Mouse (Mus musculus): Measurements from ENCODE around the gene Srcin1. TPM values are rescaled to one million over a fixed set of nuclear protein-coding genes. Genes with fewer than 3 reads are reported as not detected.
A peak's percentile ranks its signal among the peaks of the same experiment; 100 is the strongest.

Gene Srcin1
- total and polyA plus RNA-seq, 2 experiments from 2014 or later, result not detected

DNA sequence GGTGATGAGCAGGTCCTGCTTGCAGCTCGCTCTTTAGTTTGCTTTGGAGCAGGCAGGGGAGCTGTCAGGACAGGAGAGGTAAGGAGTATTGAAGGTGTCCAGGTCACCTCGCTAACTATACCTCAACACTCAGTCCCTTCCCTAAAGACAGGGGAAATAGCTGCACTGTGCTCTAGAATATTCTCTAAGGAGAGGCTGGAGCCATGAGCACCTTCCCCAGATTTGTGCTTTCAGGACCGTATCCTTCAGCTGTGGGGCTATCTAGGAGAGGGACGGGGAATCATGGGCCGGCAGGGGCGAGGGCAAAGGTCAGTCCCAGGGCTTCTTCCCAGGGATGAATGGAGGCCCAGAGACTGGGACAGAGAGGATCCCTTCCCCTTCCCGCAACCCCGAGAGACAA is 23.8 kb downstream of the Srcin1 start:
- Histone ChIP-seq H3K4me3 (ENCODE audit: low read depth, low read length) (no peak overlapping the region), H3K36me3 (replicated peaks; ENCODE audit: control insufficient read depth, insufficient read depth, low read length) (no peaks in the 10 kb centered on the region), H3K27ac (ENCODE audit: low read depth) (no peak overlapping the region), H3K9ac (replicated peaks; ENCODE audit: low read depth, low read length) (no peak overlapping the region), H3K9me3 (replicated peaks; ENCODE audit: control insufficient read depth, low read length) (no peaks in the 10 kb centered on the region), H3K27me3 (ENCODE audit: control insufficient read depth, insufficient read depth, low read length) (peaks cover 66% of the 10 kb centered on the region), H3K4me1 (ENCODE audit: control insufficient read depth, insufficient read depth) (no peaks in the 10 kb centered on the region), H3K4me2 (ENCODE audit: low read depth, low read length) (no peak overlapping the region)
- WGBS, result 13% methylated on average over 8 of the region's 8 CpGs
- TF ChIP-seq CTCF (IDR thresholded peaks at IDR 0.05; ENCODE audit: low read depth) (no peak), EP300 (IDR thresholded peaks at IDR 0.05; ENCODE audit: low read depth) (no peak)
- DNase-seq (ENCODE audit: low spot score) (no peak), ATAC-seq (ENCODE audit: insufficient read depth, low read depth) (no peak)

DNA sequence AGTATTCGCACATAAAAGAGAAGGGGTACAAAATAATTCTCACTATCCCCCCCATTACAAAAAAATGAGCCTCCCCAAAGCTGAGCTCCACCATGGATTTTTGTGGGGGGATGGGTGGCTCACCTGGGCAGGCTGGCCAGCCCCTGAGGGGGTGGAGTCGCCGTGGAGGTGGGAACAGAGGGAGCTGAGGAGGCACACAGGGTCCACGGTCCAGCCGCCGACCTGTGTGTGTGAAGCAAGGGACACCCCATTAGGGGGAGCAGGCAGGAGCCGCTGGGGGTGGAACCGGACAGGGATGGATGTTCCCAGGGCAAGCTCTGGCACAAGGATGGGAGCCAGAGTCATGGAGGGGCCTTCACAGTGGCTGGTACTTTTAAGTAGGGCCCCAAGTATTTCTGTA is 27.2 kb downstream of the Srcin1 start:
- WGBS, result 44% methylated on average over 8 of the region's 8 CpGs
- ATAC-seq (ENCODE audit: insufficient read depth, low read depth), result no peak
- H3K9ac ChIP-seq (replicated peaks; ENCODE audit: low read depth, low read length), result no peak overlapping the region

DNA sequence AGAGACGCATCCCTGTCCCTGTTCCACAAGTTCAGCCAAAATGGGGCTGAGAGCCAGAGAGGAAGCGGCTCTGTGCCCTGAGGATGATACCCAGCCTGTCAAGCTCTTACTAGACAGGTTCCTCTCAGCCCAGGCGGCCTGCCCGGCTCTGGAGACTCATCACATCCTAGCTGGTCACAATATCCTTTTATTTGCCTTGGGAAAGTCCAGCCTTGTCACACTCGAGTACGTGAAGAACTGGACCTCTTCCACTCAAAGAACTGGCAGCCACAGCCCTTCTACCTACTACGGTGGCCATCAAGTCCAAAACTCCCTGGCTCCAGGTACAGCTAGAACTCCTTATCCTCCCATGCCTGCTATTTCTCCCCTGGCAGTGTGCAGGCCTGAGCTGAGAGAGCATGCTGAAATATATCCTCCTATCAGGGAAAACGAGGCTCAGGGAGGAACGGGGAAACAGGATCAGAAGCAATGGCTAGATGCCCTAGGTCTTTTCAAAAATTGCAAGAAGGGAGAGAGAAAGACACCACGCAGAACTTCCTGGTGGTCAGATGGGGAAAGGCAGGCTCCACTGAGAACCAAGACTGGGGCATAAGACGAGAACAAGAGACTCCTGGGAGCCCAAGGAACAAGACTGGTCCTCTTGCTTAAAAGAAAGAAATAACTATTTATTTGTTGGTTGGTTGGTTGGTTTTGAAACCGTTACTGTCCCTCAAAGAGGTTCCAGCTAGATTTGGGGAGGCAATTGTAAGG is 27.9 kb downstream of the Srcin1 start:
- H3K9ac ChIP-seq (replicated peaks; ENCODE audit: low read depth, low read length), result no peak overlapping the region
- no peak for TF ChIP-seq EP300 (IDR thresholded peaks at IDR 0.05; ENCODE audit: low read depth)
- TF ChIP-seq CTCF (IDR thresholded peaks at IDR 0.05; ENCODE audit: low read depth), result no peak
- H3K4me2 ChIP-seq (ENCODE audit: low read depth, low read length), result no peak overlapping the region
- WGBS, result 61% methylated on average over 12 of the region's 12 CpGs
- H3K36me3 ChIP-seq (replicated peaks; ENCODE audit: control insufficient read depth, insufficient read depth, low read length), result no peaks in the 10 kb centered on the region
- no peaks in the 10 kb centered on the region for H3K9me3 ChIP-seq (replicated peaks; ENCODE audit: control insufficient read depth, low read length)
- DNase-seq (ENCODE audit: low spot score) (no peak), ATAC-seq (ENCODE audit: insufficient read depth, low read depth) (no peak)
- H3K4me1 ChIP-seq (ENCODE audit: control insufficient read depth, insufficient read depth), result 0 out of 2 replicates have a peak, but pooled peaks cover 5% of the 10 kb centered on the region
- H3K27me3 ChIP-seq (ENCODE audit: control insufficient read depth, insufficient read depth, low read length), result peaks cover 100% of the 10 kb centered on the region
- H3K27ac ChIP-seq (ENCODE audit: low read depth), result no peak overlapping the region
- no peak overlapping the region for H3K4me3 ChIP-seq (ENCODE audit: low read depth, low read length)

More for the DNA sequence above, 27.2 kb downstream of the Srcin1 start:
- Histone ChIP-seq H3K4me2 (ENCODE audit: low read depth, low read length) (no peak overlapping the region), H3K27me3 (ENCODE audit: control insufficient read depth, insufficient read depth, low read length) (peaks cover 94% of the 10 kb centered on the region), H3K9me3 (replicated peaks; ENCODE audit: control insufficient read depth, low read length) (no peaks in the 10 kb centered on the region), H3K36me3 (replicated peaks; ENCODE audit: control insufficient read depth, insufficient read depth, low read length) (no peaks in the 10 kb centered on the region), H3K4me1 (ENCODE audit: control insufficient read depth, insufficient read depth) (0 out of 2 replicates have a peak, but pooled peaks cover 5% of the 10 kb centered on the region), H3K4me3 (ENCODE audit: low read depth, low read length) (no peak overlapping the region), H3K27ac (ENCODE audit: low read depth) (no peak overlapping the region)
- no peak for DNase-seq (ENCODE audit: low spot score)
- TF ChIP-seq CTCF (IDR thresholded peaks at IDR 0.05; ENCODE audit: low read depth) (no peak), EP300 (IDR thresholded peaks at IDR 0.05; ENCODE audit: low read depth) (no peak)

DNA sequence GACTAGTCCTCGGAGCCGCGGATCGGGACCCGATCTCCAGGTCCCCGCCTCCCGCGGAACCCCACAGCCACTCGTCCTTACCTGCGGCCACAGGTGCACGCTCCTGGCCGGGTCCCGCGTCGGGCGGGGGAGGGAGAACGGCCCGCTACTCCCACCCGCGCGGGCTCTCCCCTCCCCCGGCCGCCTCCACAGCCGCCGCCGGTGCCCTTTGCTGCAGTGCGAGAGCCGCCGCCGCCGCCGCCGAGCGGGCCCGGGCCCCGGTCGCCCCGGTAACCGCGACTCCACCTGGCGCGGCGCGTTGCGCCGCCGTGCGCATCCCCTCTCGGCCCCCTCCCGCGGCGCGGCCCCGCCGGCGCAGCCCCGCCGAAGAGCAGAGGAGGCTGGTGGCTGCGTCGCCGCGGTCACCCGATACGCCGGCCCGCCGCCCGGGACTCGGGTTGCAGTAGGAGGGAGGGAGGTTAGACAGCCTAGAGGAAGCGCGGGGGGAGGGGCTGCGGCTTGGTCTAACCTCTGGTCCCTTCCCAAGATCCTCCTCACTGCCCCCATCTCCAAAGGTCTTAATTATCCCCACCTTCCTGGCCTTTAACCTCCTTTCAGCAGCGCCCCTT is 29.1 kb downstream of the Srcin1 start:
- TF ChIP-seq EP300 (IDR thresholded peaks at IDR 0.05; ENCODE audit: low read depth), result no peak
- no peak for TF ChIP-seq CTCF (IDR thresholded peaks at IDR 0.05; ENCODE audit: low read depth)
- DNase-seq (ENCODE audit: low spot score) (no peak), ATAC-seq (ENCODE audit: insufficient read depth, low read depth) (peak; percentile 25; the same call in 1 of the 2 replicates)
- H3K4me2 ChIP-seq (ENCODE audit: low read depth, low read length), result peak overlapping the region; percentile 86
- 0 out of 2 replicates have a peak, but pooled peaks cover 5% of the 10 kb centered on the region for H3K4me1 ChIP-seq (ENCODE audit: control insufficient read depth, insufficient read depth)
- WGBS, result under 1% methylated on average over 49 of the region's 73 CpGs
- no peaks in the 10 kb centered on the region for H3K36me3 ChIP-seq (replicated peaks; ENCODE audit: control insufficient read depth, insufficient read depth, low read length)
- H3K27ac ChIP-seq (ENCODE audit: low read depth), result no peak overlapping the region
- peak overlapping the region; percentile 56 for H3K4me3 ChIP-seq (ENCODE audit: low read depth, low read length)
- peaks cover 100% of the 10 kb centered on the region for H3K27me3 ChIP-seq (ENCODE audit: control insufficient read depth, insufficient read depth, low read length)
- H3K9ac ChIP-seq (replicated peaks; ENCODE audit: low read depth, low read length), result no peak overlapping the region
- no peaks in the 10 kb centered on the region for H3K9me3 ChIP-seq (replicated peaks; ENCODE audit: control insufficient read depth, low read length)

DNA sequence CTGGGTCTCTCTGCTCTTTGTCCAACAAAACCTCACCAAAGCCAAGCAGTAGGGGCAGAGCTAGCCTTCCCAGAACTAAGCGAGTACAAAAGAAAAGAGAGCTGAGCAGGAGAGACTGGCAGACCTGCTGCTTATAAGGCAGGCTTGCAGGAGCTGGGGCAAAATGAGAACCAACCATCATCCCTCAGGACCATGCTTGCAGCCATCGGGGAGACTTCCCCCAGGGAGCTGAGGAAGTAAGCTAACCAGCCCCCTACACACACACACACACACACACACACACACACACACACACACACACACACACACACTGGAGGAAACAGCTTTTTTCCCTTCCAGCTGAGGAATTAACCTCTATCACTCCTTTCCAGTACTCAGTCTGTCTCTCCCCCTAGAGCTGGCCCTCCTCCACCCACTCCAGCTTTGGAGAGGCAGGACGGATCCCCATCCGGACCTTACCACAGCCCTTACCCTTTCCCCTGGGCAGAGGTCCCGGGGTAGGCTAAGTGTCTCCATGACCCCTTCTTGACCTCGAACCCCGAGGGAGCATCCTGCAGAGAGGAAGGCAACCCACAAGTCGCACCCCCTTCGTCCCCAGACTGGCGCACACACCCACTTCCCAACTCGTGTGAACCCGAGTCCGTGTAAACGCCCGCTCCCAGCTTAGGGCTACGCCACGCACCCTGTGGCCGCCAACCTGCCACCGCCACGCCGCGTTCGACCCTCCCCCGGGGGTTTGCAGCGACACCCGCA is 30.0 kb downstream of the Srcin1 start:
- DNase-seq (ENCODE audit: low spot score) (no peak), ATAC-seq (ENCODE audit: insufficient read depth, low read depth) (no peak)
- peaks cover 98% of the 10 kb centered on the region for H3K27me3 ChIP-seq (ENCODE audit: control insufficient read depth, insufficient read depth, low read length)
- WGBS, result 4% methylated on average over 26 of the region's 26 CpGs
- no peak overlapping the region for H3K9ac ChIP-seq (replicated peaks; ENCODE audit: low read depth, low read length)
- no peaks in the 10 kb centered on the region for H3K36me3 ChIP-seq (replicated peaks; ENCODE audit: control insufficient read depth, insufficient read depth, low read length)
- no peak for TF ChIP-seq EP300 (IDR thresholded peaks at IDR 0.05; ENCODE audit: low read depth)
- TF ChIP-seq CTCF (IDR thresholded peaks at IDR 0.05; ENCODE audit: low read depth), result no peak
- H3K27ac ChIP-seq (ENCODE audit: low read depth), result no peak overlapping the region
- peak overlapping the region; percentile 56 for H3K4me3 ChIP-seq (ENCODE audit: low read depth, low read length)
- H3K4me2 ChIP-seq (ENCODE audit: low read depth, low read length), result peak overlapping the region; percentile 86
- no peaks in the 10 kb centered on the region for H3K9me3 ChIP-seq (replicated peaks; ENCODE audit: control insufficient read depth, low read length)
- 0 out of 2 replicates have a peak, but pooled peaks cover 5% of the 10 kb centered on the region for H3K4me1 ChIP-seq (ENCODE audit: control insufficient read depth, insufficient read depth)

Data from heart, postnatal 0 days (tissue).